Mouse (Mus musculus): ENCODE measurements around the gene Chdh.

DNA sequence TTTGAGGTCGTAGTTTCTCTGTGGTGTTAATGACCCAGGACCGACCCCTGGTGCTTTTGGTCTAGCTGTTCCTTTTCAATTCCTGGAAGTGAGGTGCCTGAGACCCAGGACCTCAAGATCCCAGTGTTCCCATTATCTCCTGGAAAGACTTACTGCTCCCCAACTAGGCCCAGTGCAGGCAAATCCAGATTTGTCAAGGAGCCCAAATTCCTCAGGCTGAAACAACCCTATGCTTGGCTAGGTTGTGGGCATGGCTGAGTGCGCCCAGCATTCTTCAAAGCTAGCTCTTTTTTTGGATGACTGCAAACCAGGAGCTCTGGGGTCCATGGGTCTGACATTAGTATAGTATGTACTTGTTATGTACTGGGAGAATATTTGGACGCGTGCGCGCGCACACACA is 10.6 kb downstream of the Chdh start:
- TF ChIP-seq GATA1 (IDR thresholded peaks at IDR 0.05; ENCODE audit: low read length) (no peak), TAL1 (IDR thresholded peaks at IDR 0.05; ENCODE audit: low read length) (no peak)

All from erythroblast, embryonic 14.5 days (primary cell).